Mouse (Mus musculus) myocyte (in vitro differentiated cells): ENCODE results near the gene Pphln1. TPM values are rescaled to one million over a fixed set of nuclear protein-coding genes. Genes with fewer than 3 reads are reported as not detected.

Source experiments
- H3K27me3 ChIP-seq: one replicate; pipeline ENCODE4 v1.6.1; 2011; ENCODE audit not compliant: control insufficient read depth, insufficient read depth, insufficient read length
- H3K36me3 ChIP-seq: one replicate; pipeline ENCODE4 v1.6.1; 2011; ENCODE audit not compliant: control insufficient read depth, insufficient read depth
- H3K4me2 ChIP-seq: one replicate; pipeline ENCODE4 v1.6.1; 2011; ENCODE audit warnings: low read depth, control low read depth
- H3K4me3 ChIP-seq: one replicate; pipeline ENCODE4 v1.5.1; 2011; ENCODE audit warnings: mild to moderate bottlenecking, control low read depth, moderate library complexity
- H3K79me2 ChIP-seq: one replicate; pipeline ENCODE4 v1.6.1; 2011; ENCODE audit not compliant: control insufficient read depth, insufficient read depth
- H3ac ChIP-seq: one replicate; pipeline ENCODE4 v1.6.1; 2011; ENCODE audit not compliant: control insufficient read depth, insufficient read length
- CEBPB ChIP-seq: IDR thresholded peaks from 2 replicates; pipeline ENCODE4 v1.6.1; 2011; ENCODE audit warnings: mild to moderate bottlenecking, moderate library complexity; ENCODE audit not compliant: poor library complexity, insufficient read depth, severe bottlenecking
- E2F4 ChIP-seq: IDR thresholded peaks from one replicate; pipeline ENCODE4 v1.6.1; 2011; ENCODE audit warnings: mild to moderate bottlenecking, control low read depth, moderate library complexity; ENCODE audit not compliant: insufficient read depth
- MAX ChIP-seq: IDR thresholded peaks from one replicate; pipeline ENCODE4 v1.6.1; 2011; ENCODE audit warnings: low read depth, mild to moderate bottlenecking, control low read depth
- MYOD1 ChIP-seq, 3 experiments: IDR thresholded peaks; one replicate each; pipeline ENCODE4 v1.6.1; 2011; ENCODE audit warnings: control low read depth in 2 of 3, low read depth in 2 of 3, mild to moderate bottlenecking in 2 of 3, moderate library complexity in 1 of 3; ENCODE audit not compliant: insufficient read length in 2 of 3, control insufficient read depth in 1 of 3
- MYOG ChIP-seq, 3 experiments: IDR thresholded peaks; one replicate each; pipeline ENCODE4 v1.6.1; 2011; ENCODE audit warnings: control low read depth in 2 of 3, low read depth in 2 of 3, mild to moderate bottlenecking in 2 of 3; ENCODE audit not compliant: insufficient read length in 2 of 3, control insufficient read depth in 1 of 3, insufficient read depth in 1 of 3
- POLR2A ChIP-seq: IDR thresholded peaks from one replicate; pipeline ENCODE4 v1.6.1; 2011; ENCODE audit warnings: low read depth, mild to moderate bottlenecking, control low read depth, moderate library complexity; ENCODE audit not compliant: insufficient read length
- POLR2AphosphoS2 ChIP-seq: IDR thresholded peaks from one replicate; pipeline ENCODE4 v1.6.1; 2011; ENCODE audit warnings: low read depth, control low read depth; ENCODE audit not compliant: insufficient read length
- REST ChIP-seq: IDR thresholded peaks from one replicate; pipeline ENCODE4 v1.6.1; 2011; ENCODE audit warnings: mild to moderate bottlenecking, control low read depth, moderate library complexity; ENCODE audit not compliant: insufficient read depth, insufficient read length
- SRF ChIP-seq: IDR thresholded peaks from one replicate; pipeline ENCODE4 v1.6.1; 2011; ENCODE audit warnings: low read depth; ENCODE audit not compliant: control insufficient read depth, insufficient read length
- TCF12 ChIP-seq: IDR thresholded peaks from one replicate; pipeline ENCODE4 v1.6.1; 2011; ENCODE audit warnings: mild to moderate bottlenecking, control low read depth; ENCODE audit not compliant: poor library complexity, insufficient read depth, severe bottlenecking
- TCF3 ChIP-seq: IDR thresholded peaks from one replicate; pipeline ENCODE4 v1.6.1; 2011; ENCODE audit warnings: low read depth, control low read depth; ENCODE audit not compliant: insufficient read length
- USF1 ChIP-seq: IDR thresholded peaks from one replicate; pipeline ENCODE4 v1.6.1; 2011; ENCODE audit warnings: low read depth, mild to moderate bottlenecking, control low read depth, moderate library complexity
- polyA plus RNA-seq: library from polyadenylated mRNA; unstranded; fragments of >200 nt; fragmentation: generic; extraction: Trizol; gene quantifications from one replicate; pipeline ENCODE4 v1.2.1, GENCODE M21; 2012; ENCODE audit warnings: missing spikeins

The Pphln1 gene
- polyA plus RNA-seq, 1 experiment: 20.4 TPM

GRCm38 (mm10) chr15:93489597-93489996, 91.4 kb downstream of the Pphln1 start:
- Histone ChIP-seq H3K27me3 (no peaks in the 10 kb centered on the region), H3K79me2 (no peaks in the 10 kb centered on the region), H3K4me3 (no peak overlapping the region), H3K36me3 (peaks cover 13% of the 10 kb centered on the region), H3ac (no peak overlapping the region), H3K4me2 (no peak overlapping the region)
- TF ChIP-seq TCF3 (no peak), E2F4 (no peak), MYOD1 (IDR thresholded peaks at IDR 0.05; ENCODE audit: control insufficient read depth in 1 of 3, insufficient read length in 2 of 3, low read depth in 2 of 3) (no peak), MYOG (IDR thresholded peaks at IDR 0.05; ENCODE audit: control insufficient read depth in 1 of 3, insufficient read depth in 1 of 3, insufficient read length in 2 of 3, low read depth in 2 of 3) (no peak), CEBPB (no peak)

- no peak overlapping the region for H3ac ChIP-seq
- TF ChIP-seq MAX: no peak
- TF ChIP-seq POLR2AphosphoS2: no peak
- TF ChIP-seq TCF3: no peak
- TF ChIP-seq SRF: no peak
- no peak for TF ChIP-seq CEBPB
- no peak for TF ChIP-seq REST
- TF ChIP-seq MYOD1 (IDR thresholded peaks at IDR 0.05; ENCODE audit: control insufficient read depth in 1 of 3, insufficient read length in 2 of 3, low read depth in 2 of 3): no peak
- TF ChIP-seq POLR2A: no peak
- TF ChIP-seq E2F4: no peak
- TF ChIP-seq TCF12: no peak
- TF ChIP-seq USF1: no peak
- TF ChIP-seq MYOG (IDR thresholded peaks at IDR 0.05; ENCODE audit: control insufficient read depth in 1 of 3, insufficient read depth in 1 of 3, insufficient read length in 2 of 3, low read depth in 2 of 3): no peak
- H3K27me3 ChIP-seq: no peaks in the 10 kb centered on the region
- no peak overlapping the region for H3K4me2 ChIP-seq
- no peaks in the 10 kb centered on the region for H3K79me2 ChIP-seq
- H3K4me3 ChIP-seq: no peak overlapping the region
- H3K36me3 ChIP-seq: peaks cover 9% of the 10 kb centered on the region
These were observed 96.5 kb downstream of the Pphln1 start for GRCm38 (mm10) chr15:93494700-93495099.

GRCm38 (mm10) chr15:93499866-93500265, 101.7 kb downstream of the Pphln1 start:
- no peak for TF ChIP-seq USF1
- no peak for TF ChIP-seq MYOD1 (IDR thresholded peaks at IDR 0.05; ENCODE audit: control insufficient read depth in 1 of 3, insufficient read length in 2 of 3, low read depth in 2 of 3)
- no peak for TF ChIP-seq REST
- TF ChIP-seq SRF: no peak
- no peak for TF ChIP-seq MYOG (IDR thresholded peaks at IDR 0.05; ENCODE audit: control insufficient read depth in 1 of 3, insufficient read depth in 1 of 3, insufficient read length in 2 of 3, low read depth in 2 of 3)
- TF ChIP-seq POLR2AphosphoS2: no peak
- no peak for TF ChIP-seq TCF12
- TF ChIP-seq E2F4: no peak
- no peak for TF ChIP-seq POLR2A
- TF ChIP-seq TCF3: no peak
- TF ChIP-seq MAX: no peak
- no peak for TF ChIP-seq CEBPB
- Histone ChIP-seq H3K4me2 (no peak overlapping the region), H3ac (no peak overlapping the region), H3K27me3 (no peaks in the 10 kb centered on the region), H3K4me3 (no peak overlapping the region), H3K36me3 (peaks cover 19% of the 10 kb centered on the region), H3K79me2 (no peaks in the 10 kb centered on the region)

GRCm38 (mm10) chr15:93502703-93503102, 104.6 kb downstream of the Pphln1 start:
- Histone ChIP-seq H3K79me2 (no peaks in the 10 kb centered on the region), H3K36me3 (peaks cover 16% of the 10 kb centered on the region), H3K4me3 (no peak overlapping the region), H3K27me3 (no peaks in the 10 kb centered on the region), H3ac (no peak overlapping the region), H3K4me2 (no peak overlapping the region)
- no peak for TF ChIP-seq MYOG (IDR thresholded peaks at IDR 0.05; ENCODE audit: control insufficient read depth in 1 of 3, insufficient read depth in 1 of 3, insufficient read length in 2 of 3, low read depth in 2 of 3)
- no peak for TF ChIP-seq TCF3
- no peak for TF ChIP-seq POLR2A
- no peak for TF ChIP-seq POLR2AphosphoS2
- no peak for TF ChIP-seq MYOD1 (IDR thresholded peaks at IDR 0.05; ENCODE audit: control insufficient read depth in 1 of 3, insufficient read length in 2 of 3, low read depth in 2 of 3)
- TF ChIP-seq MAX: no peak
- no peak for TF ChIP-seq REST
- no peak for TF ChIP-seq TCF12
- no peak for TF ChIP-seq CEBPB
- no peak for TF ChIP-seq E2F4
- TF ChIP-seq SRF: no peak
- no peak for TF ChIP-seq USF1

GRCm38 (mm10) chr15:93503201-93503745, 105.1 kb downstream of the Pphln1 start:
- Histone ChIP-seq H3K4me3 (no peak overlapping the region), H3ac (no peak overlapping the region), H3K4me2 (no peak overlapping the region), H3K27me3 (no peaks in the 10 kb centered on the region), H3K79me2 (no peaks in the 10 kb centered on the region), H3K36me3 (peaks cover 10% of the 10 kb centered on the region)
- TF ChIP-seq E2F4 (no peak), MAX (no peak), SRF (no peak), TCF12 (no peak), CEBPB (no peak)
